Mouse (Mus musculus) layer of hippocampus, adult 2 months (tissue): ENCODE data around the gene Zfp142. TPM values are rescaled to one million over a fixed set of nuclear protein-coding genes. Genes with fewer than 3 reads are reported as not detected.
A peak's percentile ranks its signal among the peaks of the same experiment; 100 is the strongest.

Experiments used
- DNase-seq, 2 experiments: peaks; one replicate each; pipeline ENCODE4 v3.0.0; 2022; ENCODE audit warnings: low spot score in 2 of 2
- H3K27ac ChIP-seq: fragments of 200-600 bp; 2 replicates; pipeline ENCODE4 v1.8.1; 2022
- H3K4me3 ChIP-seq: fragments of 200-600 bp; 2 replicates; pipeline ENCODE4 v1.8.1; 2022; ENCODE audit warnings: mild to moderate bottlenecking
- CTCF ChIP-seq: fragments of 200-600 bp; conservative IDR thresholded peaks from 2 replicates; pipeline ENCODE4 v1.8.1; 2022; ENCODE audit warnings: antibody characterized with exemption, mild to moderate bottlenecking, moderate library complexity
- long read RNA-seq, 2 experiments: library from polyadenylated mRNA; stranded (forward); transcript quantifications; one replicate each; pipeline ENCODE4 v2.0.0; 2021; ENCODE audit warnings: borderline mapping rate in 2 of 2
- total RNA-seq, 2 experiments: library from RNA; stranded (reverse); gene quantifications; 2 replicates each; pipeline ENCODE4 v1.2.3; 2021

Zfp142 gene
- total RNA-seq = 10 to 100 TPM; 30.7 to 30.8 TPM
- long read RNA-seq, experiment 1, full-length matches to known transcripts = 5 of 18 reads
- long read RNA-seq, experiment 1, partial matches to known transcripts = 7 of 18 reads
- long read RNA-seq, experiment 1, other reads (novel, unspliced or antisense) = 6 of 18 reads
- long read RNA-seq, experiment 2, full-length matches to known transcripts = 8 of 23 reads
- long read RNA-seq, experiment 2, partial matches to known transcripts = 11 of 23 reads
- long read RNA-seq, experiment 2, other reads (novel, unspliced or antisense) = 4 of 23 reads

GRCm38 (mm10) chr1:74587773-74588445, at the start of gene Zfp142, which contains the start of gene Bcs1l:
Gene Zfp142 (minus strand): TSS chr1:74588246.
Gene Bcs1l (plus strand): TSS chr1:74588289.
- peak within 1 kb of the TSS; percentile 84 for H3K4me3 ChIP-seq
- peak; percentile 99 to 100 for DNase-seq
- peak; percentile 65 for TF ChIP-seq CTCF
- peak within 1 kb of the TSS; percentile 97 for H3K27ac ChIP-seq

GRCm38 (mm10) chr1:74632734-74633133, 44.7 kb upstream of the Zfp142 start:
- Histone ChIP-seq H3K27ac (no peak overlapping the region), H3K4me3 (no peak overlapping the region)
- TF ChIP-seq CTCF = no peak
- DNase-seq = no peak

GRCm38 (mm10) chr1:74628001-74628400, 40.0 kb upstream of the Zfp142 start:
- TF ChIP-seq CTCF = no peak
- Histone ChIP-seq H3K27ac (no peak overlapping the region), H3K4me3 (no peak overlapping the region)
- DNase-seq = no peak

- DNase-seq = no peak
- TF ChIP-seq CTCF = no peak
- no peak overlapping the region for H3K27ac ChIP-seq
- no peak overlapping the region for H3K4me3 ChIP-seq
These were observed 38.0 kb upstream of the Zfp142 start for GRCm38 (mm10) chr1:74626076-74626475.

GRCm38 (mm10) chr1:74624183-74624582, 36.1 kb upstream of the Zfp142 start:
- Histone ChIP-seq H3K27ac (no peak overlapping the region), H3K4me3 (no peak overlapping the region)
- DNase-seq = no peak
- no peak for TF ChIP-seq CTCF

- TF ChIP-seq CTCF = no peak
- H3K27ac ChIP-seq = peak within 1 kb of the TSS; percentile 84
- peak; percentile 84 to 92 for DNase-seq
- H3K4me3 ChIP-seq = peak within 1 kb of the TSS; percentile 74
These were observed 13.4 kb upstream of the Zfp142 start, which contains the start of the genes Rnf25 and Stk36 for GRCm38 (mm10) chr1:74601267-74601962. Gene Rnf25 (minus strand): TSS chr1:74601397. Gene Stk36 (plus strand): TSS chr1:74601445.

GRCm38 (mm10) chr1:74600501-74601266, 12.6 kb upstream of the Zfp142 start:
- peak overlapping the region; percentile 74 for H3K4me3 ChIP-seq
- DNase-seq = no peak
- peak overlapping the region; percentile 84 for H3K27ac ChIP-seq
- no peak for TF ChIP-seq CTCF

GRCm38 (mm10) chr1:74594434-74594833, 6.4 kb upstream of the Zfp142 start:
- Histone ChIP-seq H3K4me3 (no peak overlapping the region), H3K27ac (no peak overlapping the region)
- TF ChIP-seq CTCF = no peak
- no peak for DNase-seq

GRCm38 (mm10) chr1:74587233-74587772, 743 bp downstream of the Zfp142 start:
- DNase-seq = no peak
- TF ChIP-seq CTCF = no peak
- Histone ChIP-seq H3K4me3 (peak overlapping the region; percentile 84), H3K27ac (peak overlapping the region; percentile 97)

- DNase-seq = no peak
- no peak overlapping the region for H3K4me3 ChIP-seq
- TF ChIP-seq CTCF = no peak
- no peak overlapping the region for H3K27ac ChIP-seq
These were observed 3.2 kb downstream of the Zfp142 start for GRCm38 (mm10) chr1:74584616-74585398.

GRCm38 (mm10) chr1:74582621-74583020, 5.4 kb downstream of the Zfp142 start:
- no peak for DNase-seq
- Histone ChIP-seq H3K27ac (no peak overlapping the region), H3K4me3 (no peak overlapping the region)
- no peak for TF ChIP-seq CTCF
